Mouse (Mus musculus) myocyte (in vitro differentiated cells): ENCODE results near the gene Tmpo. TPM values are rescaled to one million over a fixed set of nuclear protein-coding genes. Genes with fewer than 3 reads are reported as not detected.

ENCODE experiments used
- H3K27me3 ChIP-seq: one replicate; pipeline ENCODE4 v1.6.1; 2011; ENCODE audit not compliant: control insufficient read depth, insufficient read depth, insufficient read length
- H3K36me3 ChIP-seq: one replicate; pipeline ENCODE4 v1.6.1; 2011; ENCODE audit not compliant: control insufficient read depth, insufficient read depth
- H3K4me2 ChIP-seq: one replicate; pipeline ENCODE4 v1.6.1; 2011; ENCODE audit warnings: low read depth, control low read depth
- H3K4me3 ChIP-seq: one replicate; pipeline ENCODE4 v1.5.1; 2011; ENCODE audit warnings: mild to moderate bottlenecking, control low read depth, moderate library complexity
- H3K79me2 ChIP-seq: one replicate; pipeline ENCODE4 v1.6.1; 2011; ENCODE audit not compliant: control insufficient read depth, insufficient read depth
- H3ac ChIP-seq: one replicate; pipeline ENCODE4 v1.6.1; 2011; ENCODE audit not compliant: control insufficient read depth, insufficient read length
- CEBPB ChIP-seq: IDR thresholded peaks from 2 replicates; pipeline ENCODE4 v1.6.1; 2011; ENCODE audit warnings: mild to moderate bottlenecking, moderate library complexity; ENCODE audit not compliant: poor library complexity, insufficient read depth, severe bottlenecking
- E2F4 ChIP-seq: IDR thresholded peaks from one replicate; pipeline ENCODE4 v1.6.1; 2011; ENCODE audit warnings: mild to moderate bottlenecking, control low read depth, moderate library complexity; ENCODE audit not compliant: insufficient read depth
- MAX ChIP-seq: IDR thresholded peaks from one replicate; pipeline ENCODE4 v1.6.1; 2011; ENCODE audit warnings: low read depth, mild to moderate bottlenecking, control low read depth
- MYOD1 ChIP-seq, 3 experiments: IDR thresholded peaks; one replicate each; pipeline ENCODE4 v1.6.1; 2011; ENCODE audit warnings: control low read depth in 2 of 3, low read depth in 2 of 3, mild to moderate bottlenecking in 2 of 3, moderate library complexity in 1 of 3; ENCODE audit not compliant: insufficient read length in 2 of 3, control insufficient read depth in 1 of 3
- MYOG ChIP-seq, 3 experiments: IDR thresholded peaks; one replicate each; pipeline ENCODE4 v1.6.1; 2011; ENCODE audit warnings: control low read depth in 2 of 3, low read depth in 2 of 3, mild to moderate bottlenecking in 2 of 3; ENCODE audit not compliant: insufficient read length in 2 of 3, control insufficient read depth in 1 of 3, insufficient read depth in 1 of 3
- POLR2A ChIP-seq: IDR thresholded peaks from one replicate; pipeline ENCODE4 v1.6.1; 2011; ENCODE audit warnings: low read depth, mild to moderate bottlenecking, control low read depth, moderate library complexity; ENCODE audit not compliant: insufficient read length
- POLR2AphosphoS2 ChIP-seq: IDR thresholded peaks from one replicate; pipeline ENCODE4 v1.6.1; 2011; ENCODE audit warnings: low read depth, control low read depth; ENCODE audit not compliant: insufficient read length
- REST ChIP-seq: IDR thresholded peaks from one replicate; pipeline ENCODE4 v1.6.1; 2011; ENCODE audit warnings: mild to moderate bottlenecking, control low read depth, moderate library complexity; ENCODE audit not compliant: insufficient read depth, insufficient read length
- SRF ChIP-seq: IDR thresholded peaks from one replicate; pipeline ENCODE4 v1.6.1; 2011; ENCODE audit warnings: low read depth; ENCODE audit not compliant: control insufficient read depth, insufficient read length
- TCF12 ChIP-seq: IDR thresholded peaks from one replicate; pipeline ENCODE4 v1.6.1; 2011; ENCODE audit warnings: mild to moderate bottlenecking, control low read depth; ENCODE audit not compliant: poor library complexity, insufficient read depth, severe bottlenecking
- TCF3 ChIP-seq: IDR thresholded peaks from one replicate; pipeline ENCODE4 v1.6.1; 2011; ENCODE audit warnings: low read depth, control low read depth; ENCODE audit not compliant: insufficient read length
- USF1 ChIP-seq: IDR thresholded peaks from one replicate; pipeline ENCODE4 v1.6.1; 2011; ENCODE audit warnings: low read depth, mild to moderate bottlenecking, control low read depth, moderate library complexity
- polyA plus RNA-seq: library from polyadenylated mRNA; unstranded; fragments of >200 nt; fragmentation: generic; extraction: Trizol; gene quantifications from one replicate; pipeline ENCODE4 v1.2.1, GENCODE M21; 2012; ENCODE audit warnings: missing spikeins

Tmpo gene
- polyA plus RNA-seq, 1 experiment: 55.6 TPM

DNA sequence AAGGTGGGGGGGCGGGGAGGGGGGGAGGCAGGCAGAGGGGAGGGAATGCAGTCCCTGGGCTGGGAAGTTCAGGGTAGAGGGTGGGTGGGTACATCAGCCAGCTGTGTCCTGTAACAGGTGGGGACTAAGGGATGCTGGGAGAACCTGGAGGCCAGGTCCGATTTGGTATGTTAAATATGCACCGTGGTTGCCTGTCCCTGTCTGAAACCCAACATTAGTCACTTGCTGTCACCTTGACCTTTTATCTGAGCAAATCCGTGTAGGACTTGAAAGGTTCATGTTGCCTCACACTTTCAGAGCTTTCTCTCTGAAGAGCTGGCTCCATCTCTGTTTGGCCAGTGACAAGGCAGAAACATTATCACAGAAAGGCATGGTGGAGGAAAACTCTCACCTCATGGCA is 3.9 kb downstream of the Tmpo start:
- Histone ChIP-seq H3ac (no peak overlapping the region), H3K4me2 (no peak overlapping the region), H3K36me3 (no peaks in the 10 kb centered on the region), H3K27me3 (no peaks in the 10 kb centered on the region), H3K4me3 (no peak overlapping the region), H3K79me2 (no peaks in the 10 kb centered on the region)
- TF ChIP-seq USF1 (no peak), REST (no peak), MYOD1 (IDR thresholded peaks at IDR 0.05; ENCODE audit: control insufficient read depth in 1 of 3, insufficient read length in 2 of 3, low read depth in 2 of 3) (peak in 1 of 3 experiments; percentile 34), MYOG (IDR thresholded peaks at IDR 0.05; ENCODE audit: control insufficient read depth in 1 of 3, insufficient read depth in 1 of 3, insufficient read length in 2 of 3, low read depth in 2 of 3) (peak in 1 of 3 experiments; percentile 44)

DNA sequence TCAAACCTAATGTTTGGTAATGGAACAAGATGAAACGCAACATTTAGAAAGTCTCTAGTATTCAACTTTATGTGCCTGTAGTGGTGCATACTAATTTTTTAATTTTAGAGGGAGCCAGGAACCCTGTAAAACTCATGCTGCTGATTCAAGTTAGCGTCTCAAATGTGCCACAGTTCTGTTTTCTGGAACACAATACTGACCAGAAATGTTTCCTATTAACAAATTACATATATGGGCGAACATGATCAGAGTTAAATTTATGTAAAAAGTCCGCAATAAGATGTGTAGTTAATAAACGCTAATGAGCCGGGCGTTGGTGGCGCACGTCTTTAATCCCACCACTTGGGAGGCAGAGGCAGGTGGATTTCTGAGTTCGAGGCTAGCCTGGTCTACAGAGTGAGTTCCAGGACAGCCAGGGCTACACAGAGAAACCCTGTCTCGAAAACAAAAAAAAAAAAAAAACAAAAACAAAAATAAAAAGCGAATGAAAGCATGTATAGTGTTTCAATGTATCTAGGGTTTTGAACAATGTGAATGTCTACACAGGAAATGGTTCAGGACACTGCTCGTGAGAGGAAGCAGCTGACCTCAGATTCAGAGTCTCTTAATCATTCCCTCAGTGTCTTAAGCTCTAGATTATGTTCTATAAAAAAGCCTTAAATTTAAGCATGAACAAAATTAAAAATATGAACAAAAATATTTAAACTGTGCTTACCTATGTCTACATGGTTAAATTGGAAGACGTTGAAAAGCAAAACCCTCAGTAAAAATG is 8.6 kb downstream of the Tmpo start:
- peak overlapping the region; percentile 86 for H3ac ChIP-seq
- no peaks in the 10 kb centered on the region for H3K36me3 ChIP-seq
- peaks cover 29% of the 10 kb centered on the region for H3K79me2 ChIP-seq
- TF ChIP-seq MYOG (IDR thresholded peaks at IDR 0.05; ENCODE audit: control insufficient read depth in 1 of 3, insufficient read depth in 1 of 3, insufficient read length in 2 of 3, low read depth in 2 of 3): no peak
- TF ChIP-seq E2F4: no peak
- TF ChIP-seq POLR2A: no peak
- no peak for TF ChIP-seq CEBPB
- no peak for TF ChIP-seq MYOD1 (IDR thresholded peaks at IDR 0.05; ENCODE audit: control insufficient read depth in 1 of 3, insufficient read length in 2 of 3, low read depth in 2 of 3)
- no peak for TF ChIP-seq MAX
- no peak for TF ChIP-seq TCF12
- TF ChIP-seq SRF: no peak
- no peak for TF ChIP-seq USF1
- TF ChIP-seq TCF3: no peak
- no peak for TF ChIP-seq REST
- no peak for TF ChIP-seq POLR2AphosphoS2
- H3K4me2 ChIP-seq: peak overlapping the region; percentile 87
- H3K27me3 ChIP-seq: no peaks in the 10 kb centered on the region
- H3K4me3 ChIP-seq: peak overlapping the region; percentile 52

GRCm38 (mm10) chr10:91171455-91172328 is 9.4 kb downstream of the Tmpo start:
- Histone ChIP-seq H3K4me2 (peak overlapping the region; percentile 87), H3ac (peak overlapping the region; percentile 86), H3K4me3 (peak overlapping the region; percentile 52), H3K36me3 (no peaks in the 10 kb centered on the region), H3K27me3 (no peaks in the 10 kb centered on the region), H3K79me2 (peaks cover 37% of the 10 kb centered on the region)
- TF ChIP-seq POLR2A (peak; percentile 81), REST (peak; percentile 20), MYOD1 (IDR thresholded peaks at IDR 0.05; ENCODE audit: control insufficient read depth in 1 of 3, insufficient read length in 2 of 3, low read depth in 2 of 3) (no peak), CEBPB (no peak), POLR2AphosphoS2 (peak; percentile 92), TCF3 (no peak), MAX (no peak), SRF (peak; percentile 54), USF1 (no peak), MYOG (IDR thresholded peaks at IDR 0.05; ENCODE audit: control insufficient read depth in 1 of 3, insufficient read depth in 1 of 3, insufficient read length in 2 of 3, low read depth in 2 of 3) (peak in 1 of 3 experiments; percentile 4), E2F4 (peak; percentile 77)

DNA sequence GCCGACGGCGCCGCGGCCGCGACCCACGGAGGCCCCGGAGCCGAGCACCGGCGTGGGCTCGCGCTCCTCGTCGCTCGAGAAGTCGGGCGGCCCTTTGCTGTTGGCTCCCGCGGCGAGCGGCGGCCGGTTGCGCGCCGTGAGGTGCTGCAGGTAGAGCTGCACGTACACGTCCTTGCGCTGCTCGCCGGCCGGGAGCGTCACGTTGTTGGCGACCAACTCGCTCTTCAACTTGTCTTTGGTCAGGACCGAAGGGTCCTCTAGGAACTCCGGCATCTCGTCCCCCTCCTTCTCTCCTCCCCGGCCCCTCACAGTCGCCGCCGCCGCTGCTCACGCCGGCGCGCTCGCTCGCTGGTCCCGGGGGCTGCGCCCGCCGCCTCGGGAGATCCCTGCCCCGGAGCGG is 10.1 kb downstream of the Tmpo start:
- Histone ChIP-seq H3K4me3 (peak overlapping the region; percentile 52), H3K27me3 (no peaks in the 10 kb centered on the region), H3K36me3 (no peaks in the 10 kb centered on the region), H3K79me2 (peaks cover 44% of the 10 kb centered on the region), H3K4me2 (no peak overlapping the region), H3ac (peak overlapping the region; percentile 86)
- no peak for TF ChIP-seq USF1
- peak; percentile 36 for TF ChIP-seq POLR2AphosphoS2
- no peak for TF ChIP-seq TCF3
- no peak for TF ChIP-seq REST
- no peak for TF ChIP-seq E2F4
- no peak for TF ChIP-seq SRF
- TF ChIP-seq MAX: no peak
- no peak for TF ChIP-seq POLR2A
